Mouse (Mus musculus): ENCODE results near the gene 1810009A15Rik. TPM values are rescaled to one million over a fixed set of nuclear protein-coding genes. Genes with fewer than 3 reads are reported as not detected.

The 1810009A15Rik gene
- total RNA-seq (2014; rRNA removed) (26.0 and 37.5 TPM in 2 replicates), polyA plus RNA-seq (2015; fragmentation: Nextera tagmentation; extraction: Ambion mirVana) (31.9 and 45.7 TPM in 2 replicates)

DNA sequence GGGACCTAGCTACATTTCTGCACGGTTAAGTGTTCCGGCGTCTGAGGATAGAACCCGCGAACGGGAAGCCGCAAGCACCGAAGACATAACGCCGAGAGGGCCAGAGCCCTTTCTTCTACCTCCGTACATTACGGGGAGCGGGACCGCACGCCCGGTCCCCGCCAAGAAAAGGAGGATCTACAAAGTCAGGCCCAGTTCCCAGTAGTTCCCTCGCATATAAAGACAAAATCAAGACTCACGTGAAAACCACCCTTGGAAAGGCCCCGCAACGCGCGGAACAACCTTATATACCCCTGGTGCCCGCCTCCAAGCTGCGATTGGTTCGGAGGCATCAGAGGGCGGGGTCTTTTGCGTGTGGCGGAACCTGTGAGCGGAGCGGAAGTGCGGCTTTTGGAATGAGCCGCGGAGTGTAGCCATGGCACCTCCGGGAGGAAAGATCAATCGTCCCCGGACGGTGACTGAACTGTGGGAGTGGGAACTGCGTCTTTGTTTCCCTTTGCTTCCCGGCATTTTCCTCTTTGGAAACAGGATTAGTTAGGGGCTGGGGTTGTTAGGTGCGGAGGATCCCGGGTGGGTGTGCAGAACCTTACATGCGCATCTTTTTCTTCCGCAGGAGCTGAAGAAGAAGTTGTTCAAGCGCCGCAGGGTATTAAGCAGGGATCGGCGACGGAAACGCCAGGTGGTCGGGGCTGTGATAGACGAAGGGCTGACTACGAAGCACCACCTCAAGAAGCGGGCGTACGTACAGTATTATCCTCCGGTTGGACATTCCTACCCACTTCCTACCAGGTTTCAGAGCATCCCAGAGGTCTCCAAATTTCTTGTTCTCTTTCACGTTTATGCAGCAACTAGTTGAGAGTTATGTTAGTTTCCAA lies at the start of gene 1810009A15Rik, which contains the start of gene Gm49416:
1810009A15Rik (plus strand) TSS at position 343 of the 875 bp plus-strand sequence.
Gm49416 (plus strand) TSS at position 416 of the 875 bp plus-strand sequence.
- TF ChIP-seq CTCF (IDR thresholded peaks at IDR 0.05; ENCODE audit: low read depth): no peak
- Histone ChIP-seq H3K4me1 (ENCODE audit: insufficient read depth) (peaks cover 5% of the 10 kb centered on the region), H3K4me3 (ENCODE audit: low read depth, low read length) (peak within 1 kb of the TSS; percentile 59), H3K4me2 (ENCODE audit: low read depth) (peak within 1 kb of the TSS; percentile 85), H3K27ac (ENCODE audit: low read depth, low read length) (peak within 1 kb of the TSS; percentile 85), H3K36me3 (ENCODE audit: insufficient read depth) (0 out of 2 replicates have a peak, but pooled peaks cover 5% of the 10 kb centered on the region), H3K27me3 (ENCODE audit: insufficient read depth, low read length) (no peaks in the 10 kb centered on the region), H3K9me3 (ENCODE audit: low read length) (no peaks in the 10 kb centered on the region), H3K9ac (peak within 1 kb of the TSS; percentile 63)
- peak; percentile 97 for ATAC-seq
- under 1% methylated on average over 58 of the region's 58 CpGs for WGBS
- DNase-seq: peak; percentile 97

GRCm38 (mm10) chr19:8839103-8839907 lies 49.3 kb upstream of the 1810009A15Rik start, which contains the start of gene Gng3:
Gene Gng3, minus strand, starts transcription at chr19:8839194.
- Histone ChIP-seq H3K4me3 (ENCODE audit: low read depth, low read length) (peak within 1 kb of the TSS; percentile 72), H3K9ac (peak within 1 kb of the TSS; percentile 97), H3K4me1 (ENCODE audit: insufficient read depth) (peaks cover 5% of the 10 kb centered on the region), H3K27ac (ENCODE audit: low read depth, low read length) (peak within 1 kb of the TSS; percentile 98), H3K27me3 (ENCODE audit: insufficient read depth, low read length) (no peaks in the 10 kb centered on the region), H3K9me3 (ENCODE audit: low read length) (no peaks in the 10 kb centered on the region), H3K36me3 (ENCODE audit: insufficient read depth) (peaks cover 21% of the 10 kb centered on the region), H3K4me2 (ENCODE audit: low read depth) (peak within 1 kb of the TSS; percentile 84)
- ATAC-seq: peak; percentile 76
- WGBS: 23% methylated on average over 11 of the region's 11 CpGs
- peak; percentile 91 for DNase-seq
- TF ChIP-seq CTCF (IDR thresholded peaks at IDR 0.05; ENCODE audit: low read depth): no peak

- Histone ChIP-seq H3K4me2 (ENCODE audit: low read depth) (peak overlapping the region; percentile 84), H3K36me3 (ENCODE audit: insufficient read depth) (peaks cover 17% of the 10 kb centered on the region), H3K9ac (peak overlapping the region; percentile 97), H3K9me3 (ENCODE audit: low read length) (no peaks in the 10 kb centered on the region), H3K27ac (ENCODE audit: low read depth, low read length) (peak overlapping the region; percentile 98), H3K4me3 (ENCODE audit: low read depth, low read length) (peak overlapping the region; percentile 72), H3K4me1 (ENCODE audit: insufficient read depth) (peaks cover 5% of the 10 kb centered on the region), H3K27me3 (ENCODE audit: insufficient read depth, low read length) (no peaks in the 10 kb centered on the region)
- no peak for TF ChIP-seq CTCF (IDR thresholded peaks at IDR 0.05; ENCODE audit: low read depth)
- no peak for ATAC-seq
- peak; percentile 64 for DNase-seq
- 8% methylated on average over 29 of the region's 29 CpGs for WGBS
Measured at GRCm38 (mm10) chr19:8839908-8840791, 48.5 kb upstream of the 1810009A15Rik start.

- H3K4me2 ChIP-seq (ENCODE audit: low read depth): peak overlapping the region; percentile 84
- peak overlapping the region; percentile 29; the same call in 1 of the 2 replicates for H3K27ac ChIP-seq (ENCODE audit: low read depth, low read length)
- H3K36me3 ChIP-seq (ENCODE audit: insufficient read depth): peaks cover 22% of the 10 kb centered on the region
- WGBS: 91% methylated on average over 7 of the region's 7 CpGs
- no peaks in the 10 kb centered on the region for H3K27me3 ChIP-seq (ENCODE audit: insufficient read depth, low read length)
- peak overlapping the region; percentile 97 for H3K9ac ChIP-seq
- DNase-seq (no peak), ATAC-seq (no peak)
- no peak for TF ChIP-seq CTCF (IDR thresholded peaks at IDR 0.05; ENCODE audit: low read depth)
- no peaks in the 10 kb centered on the region for H3K9me3 ChIP-seq (ENCODE audit: low read length)
- H3K4me1 ChIP-seq (ENCODE audit: insufficient read depth): peaks cover 5% of the 10 kb centered on the region
- H3K4me3 ChIP-seq (ENCODE audit: low read depth, low read length): peak overlapping the region; percentile 72
Measured at GRCm38 (mm10) chr19:8841012-8841411, 47.6 kb upstream of the 1810009A15Rik start.

GRCm38 (mm10) chr19:8842961-8843360 lies 45.7 kb upstream of the 1810009A15Rik start:
- Histone ChIP-seq H3K4me1 (ENCODE audit: insufficient read depth) (peaks cover 5% of the 10 kb centered on the region), H3K9me3 (ENCODE audit: low read length) (no peaks in the 10 kb centered on the region), H3K9ac (no peak overlapping the region), H3K27ac (ENCODE audit: low read depth, low read length) (no peak overlapping the region), H3K27me3 (ENCODE audit: insufficient read depth, low read length) (no peaks in the 10 kb centered on the region), H3K36me3 (ENCODE audit: insufficient read depth) (peaks cover 42% of the 10 kb centered on the region), H3K4me2 (ENCODE audit: low read depth) (no peak overlapping the region), H3K4me3 (ENCODE audit: low read depth, low read length) (no peak overlapping the region)
- DNase-seq (no peak), ATAC-seq (no peak)
- WGBS: 89% methylated on average over 6 of the region's 6 CpGs
- no peak for TF ChIP-seq CTCF (IDR thresholded peaks at IDR 0.05; ENCODE audit: low read depth)

Data from forebrain, postnatal 0 days (tissue).